Mouse (Mus musculus) CH12.LX (cell line): ENCODE measurements around the gene Skap2. TPM values are rescaled to one million over a fixed set of nuclear protein-coding genes. Genes with fewer than 3 reads are reported as not detected.
A peak's percentile ranks its signal among the peaks of the same experiment; 100 is the strongest.

ENCODE experiments used
- DNase-seq: peaks from one replicate; pipeline ENCODE4 v3.0.0-alpha.2; 2013; ENCODE audit errors: extremely low read depth
- H3K27ac ChIP-seq: 2 replicates; pipeline ENCODE4 v1.5.1; 2012; ENCODE audit warnings: low read depth, mild to moderate bottlenecking, control low read depth, moderate library complexity; ENCODE audit not compliant: insufficient read depth
- H3K27me3 ChIP-seq: replicated peaks from 2 replicates; pipeline ENCODE3; 2012; ENCODE audit warnings: inconsistent platforms
- H3K36me3 ChIP-seq, 2 experiments: replicated peaks in 1 of 2; 2 replicates each; pipeline versions ENCODE3 to v1.6.1; 2012; ENCODE audit warnings: inconsistent platforms in 1 of 2, low read length in 1 of 2, mild to moderate bottlenecking in 1 of 2, mixed read lengths in 1 of 2, moderate library complexity in 1 of 2; ENCODE audit not compliant: control insufficient read depth in 1 of 2, insufficient read depth in 1 of 2
- H3K4me1 ChIP-seq, 2 experiments: 2 replicates each; pipeline ENCODE4 v1.6.1; 2012; ENCODE audit warnings: inconsistent platforms in 1 of 2, moderate library complexity in 1 of 2; ENCODE audit not compliant: insufficient read depth in 2 of 2, control insufficient read depth in 1 of 2
- H3K4me2 ChIP-seq: 2 replicates; pipeline ENCODE4 v1.6.1; 2012; ENCODE audit warnings: low read depth, mild to moderate bottlenecking, control low read depth; ENCODE audit not compliant: poor library complexity, insufficient read depth, severe bottlenecking
- H3K4me3 ChIP-seq, 3 experiments: fragments of 150-350 bp in 1 of 3; sonication (generic) in 1 of 3; replicated peaks in 1 of 3; 2 replicates each; pipeline versions ENCODE3 to v1.5.1; 2011 to 2012; ENCODE audit warnings: low read depth in 2 of 3, low read length in 2 of 3, mild to moderate bottlenecking in 2 of 3, moderate library complexity in 2 of 3, control low read depth in 1 of 3, improper control_type of control experiment in 1 of 3, inconsistent platforms in 1 of 3, mixed read lengths in 1 of 3; ENCODE audit not compliant: poor library complexity in 1 of 3
- H3K79me2 ChIP-seq: replicated peaks from 2 replicates; pipeline ENCODE4 v1.6.1; 2012; ENCODE audit warnings: mild to moderate bottlenecking, moderate library complexity; ENCODE audit not compliant: control insufficient read depth, poor library complexity, insufficient read depth, severe bottlenecking; ENCODE audit errors: extremely low read depth
- H3K9ac ChIP-seq: 2 replicates; pipeline ENCODE4 v1.6.1; 2012; ENCODE audit warnings: low read depth, mild to moderate bottlenecking, control low read depth, moderate library complexity; ENCODE audit not compliant: insufficient read depth
- H3K9me3 ChIP-seq: replicated peaks from 2 replicates; pipeline ENCODE3; 2012; ENCODE audit warnings: low read length, inconsistent platforms, mixed read lengths
- BHLHE40 ChIP-seq: IDR thresholded peaks from 2 replicates; pipeline ENCODE4 v1.6.1; 2011; ENCODE audit warnings: mild to moderate bottlenecking, low read depth, low read length, improper control_type of control experiment
- CHD1 ChIP-seq: IDR thresholded peaks from 2 replicates; pipeline ENCODE4 v1.6.1; 2012; ENCODE audit warnings: low read depth, low read length, improper control_type of control experiment, inconsistent platforms
- CHD2 ChIP-seq: IDR thresholded peaks from 2 replicates; pipeline ENCODE4 v1.6.1; 2011; ENCODE audit warnings: low read length, improper control_type of control experiment
- CTCF ChIP-seq, 2 experiments: IDR thresholded peaks in 1 of 2; conservative IDR thresholded peaks in 1 of 2; 2 replicates each; pipeline ENCODE4 v1.5.1; 2011 to 2012; ENCODE audit warnings: low read depth in 2 of 2, low read length in 2 of 2, improper control_type of control experiment in 1 of 2, inconsistent platforms in 1 of 2, mild to moderate bottlenecking in 1 of 2, moderate library complexity in 1 of 2
- E2F4 ChIP-seq: IDR thresholded peaks from 2 replicates; pipeline ENCODE4 v1.6.1; 2011; ENCODE audit warnings: low read depth, low read length, improper control_type of control experiment; ENCODE audit not compliant: insufficient replicate concordance
- ELF1 ChIP-seq: IDR thresholded peaks from 2 replicates; pipeline ENCODE4 v1.6.1; 2014; ENCODE audit warnings: low read depth, mild to moderate bottlenecking, inconsistent platforms, low read length, improper control_type of control experiment
- HCFC1 ChIP-seq: IDR thresholded peaks from 2 replicates; pipeline ENCODE4 v1.6.1; 2012; ENCODE audit warnings: low read depth, mild to moderate bottlenecking, inconsistent platforms, low read length, improper control_type of control experiment
- IRF4 ChIP-seq: IDR thresholded peaks from 2 replicates; pipeline ENCODE4 v1.6.1; 2014; ENCODE audit warnings: low read depth, mild to moderate bottlenecking, inconsistent platforms, low read length, improper control_type of control experiment
- JUND ChIP-seq: conservative IDR thresholded peaks from 2 replicates; pipeline ENCODE4 v1.6.1; 2011; ENCODE audit warnings: low read depth, low read length, improper control_type of control experiment
- MAFK ChIP-seq: IDR thresholded peaks from 2 replicates; pipeline ENCODE4 v1.6.1; 2011; ENCODE audit warnings: low read length, improper control_type of control experiment; ENCODE audit not compliant: insufficient replicate concordance
- MAX ChIP-seq: IDR thresholded peaks from 2 replicates; pipeline ENCODE4 v1.6.1; 2011; ENCODE audit warnings: low read length, improper control_type of control experiment
- MAZ ChIP-seq: IDR thresholded peaks from 2 replicates; pipeline ENCODE4 v1.6.1; 2012; ENCODE audit warnings: low read depth, mild to moderate bottlenecking, inconsistent platforms, low read length, improper control_type of control experiment, moderate library complexity
- MEF2A ChIP-seq: IDR thresholded peaks from 2 replicates; pipeline ENCODE4 v1.6.1; 2014; ENCODE audit warnings: low read depth, mild to moderate bottlenecking, inconsistent platforms, low read length, improper control_type of control experiment, borderline replicate concordance
- MYC ChIP-seq: IDR thresholded peaks from 2 replicates; pipeline ENCODE4 v1.6.1; 2011; ENCODE audit warnings: low read depth, mild to moderate bottlenecking, improper control_type of control experiment, low read length
- NRF1 ChIP-seq: IDR thresholded peaks from 2 replicates; pipeline ENCODE4 v1.6.1; 2014; ENCODE audit warnings: low read depth, mild to moderate bottlenecking, inconsistent platforms, low read length, improper control_type of control experiment, moderate library complexity
- POLR2A ChIP-seq: IDR thresholded peaks from 2 replicates; pipeline ENCODE4 v1.6.1; 2011; ENCODE audit warnings: low read depth, mild to moderate bottlenecking, improper control_type of control experiment, low read length
- POLR2AphosphoS2 ChIP-seq: IDR thresholded peaks from 2 replicates; pipeline ENCODE4 v1.6.1; 2011; ENCODE audit warnings: low read depth, low read length, improper control_type of control experiment
- SIN3A ChIP-seq: IDR thresholded peaks from 2 replicates; pipeline ENCODE4 v1.6.1; 2012; ENCODE audit warnings: low read length, improper control_type of control experiment, inconsistent platforms
- SMC3 ChIP-seq: IDR thresholded peaks from 2 replicates; pipeline ENCODE4 v1.6.1; 2011; ENCODE audit warnings: low read depth, low read length, improper control_type of control experiment
- UBTF ChIP-seq: IDR thresholded peaks from 2 replicates; pipeline ENCODE4 v1.6.1; 2012; ENCODE audit warnings: low read depth, mild to moderate bottlenecking, inconsistent platforms, low read length, improper control_type of control experiment, moderate library complexity
- USF1 ChIP-seq: IDR thresholded peaks from 2 replicates; pipeline ENCODE4 v1.6.1; 2014; ENCODE audit warnings: low read depth, mild to moderate bottlenecking, inconsistent platforms, low read length, improper control_type of control experiment
- ZC3H11A ChIP-seq: IDR thresholded peaks from 2 replicates; pipeline ENCODE4 v1.6.1; 2012; ENCODE audit warnings: low read depth, mild to moderate bottlenecking, inconsistent platforms, low read length, improper control_type of control experiment
- ZKSCAN1 ChIP-seq: IDR thresholded peaks from 2 replicates; pipeline ENCODE4 v1.6.1; 2012; ENCODE audit warnings: low read depth, inconsistent platforms, low read length, improper control_type of control experiment, borderline replicate concordance
- ZNF384 ChIP-seq: IDR thresholded peaks from 2 replicates; pipeline ENCODE4 v1.6.1; 2012; ENCODE audit warnings: low read depth, low read length, improper control_type of control experiment, inconsistent platforms
- dilution Hi-C: fragments of 300-500 bp; cut with MboI; formaldehyde crosslinking; loops from 2 replicates; pipeline ENCODE4 v1.14.3; 2020; ENCODE audit warnings: low sequenced_read_pairs; ENCODE audit not compliant: extremely low pct_unique_long_range_greater_than_20kb, extremely low pct_ligation_motif_present
- in situ Hi-C: fragments of 300-500 bp; cut with MboI; formaldehyde crosslinking; loops from 3 replicates; pipeline ENCODE4 v1.14.3; 2019; ENCODE audit warnings: low sequenced_read_pairs, low pct_ligation_motif_present, low pct_unique_long_range_greater_than_20kb, mixed read lengths
- polyA plus RNA-seq: library from polyadenylated mRNA; unstranded; fragments of >175 nt; gene quantifications from 2 replicates; pipeline ENCODE4 v1.2.1, GENCODE M21; 2012; ENCODE audit warnings: low read depth; ENCODE audit not compliant: insufficient read length
- total RNA-seq, 2 experiments: library from RNA; depleted of rRNA; stranded (reverse); fragments of 300-350 nt in 1 of 2; fragments of >200 nt in 1 of 2; gene quantifications; 2 replicates each; pipeline ENCODE4 v1.2.3; 2012 to 2014

Skap2 gene
- total and polyA plus RNA-seq, 3 experiments = 25.8 to 76.1 (median 51.9) TPM

- no peak overlapping the region for H3K4me2 ChIP-seq
- H3K4me1 ChIP-seq = no peaks in the 10 kb centered on the region
- no peak for DNase-seq
- H3K9ac ChIP-seq = no peak overlapping the region
- H3K27me3 ChIP-seq = no peaks in the 10 kb centered on the region
- no peak overlapping the region for H3K27ac ChIP-seq
- no peaks in the 10 kb centered on the region for H3K79me2 ChIP-seq
- dilution Hi-C loops = no loop called here
- no peaks in the 10 kb centered on the region for H3K9me3 ChIP-seq
- TF ChIP-seq ZNF384 (no peak), MAFK (no peak), CHD2 (no peak), CHD1 (no peak), MEF2A (no peak)
- TF ChIP-seq, all 38 proteins: peak for 0
- Histone ChIP-seq H3K4me3 (no peak overlapping the region), H3K36me3 (peaks cover 0 to 38% of the 10 kb centered on the region in 2 experiments)
- in situ Hi-C loops = loop anchor here (10.0 to 25.0 kb wide), 2 partner anchors 351 to 476 kb away; partner anchors contain the start of genes Gm28308 and Hoxa3
These were observed 148.8 kb downstream of the Skap2 start for GRCm38 (mm10) chr6:51863508-51863907.

- H3K27me3 ChIP-seq = no peaks in the 10 kb centered on the region
- no peak overlapping the region for H3K4me3 ChIP-seq
- no peak for DNase-seq
- in situ Hi-C loops (loop anchor here (10.0 to 25.0 kb wide), 2 partner anchors 355 to 473 kb away; partner anchors contain the start of genes Gm28308 and Hoxa3), dilution Hi-C loops (no loop called here)
- H3K9me3 ChIP-seq = no peaks in the 10 kb centered on the region
- peaks cover 0 to 4% of the 10 kb centered on the region in 2 experiments; a peak in 1 of 4 replicates for H3K4me1 ChIP-seq
- TF ChIP-seq ELF1 (no peak), MYC (no peak), MAFK (no peak)
- no peak overlapping the region for H3K27ac ChIP-seq
- H3K79me2 ChIP-seq = no peaks in the 10 kb centered on the region
- no peak overlapping the region for H3K9ac ChIP-seq
- H3K36me3 ChIP-seq = peaks cover 0 to 26% of the 10 kb centered on the region in 2 experiments
- H3K4me2 ChIP-seq = no peak overlapping the region
These were observed 152.0 kb downstream of the Skap2 start for GRCm38 (mm10) chr6:51860300-51860699.

DNA sequence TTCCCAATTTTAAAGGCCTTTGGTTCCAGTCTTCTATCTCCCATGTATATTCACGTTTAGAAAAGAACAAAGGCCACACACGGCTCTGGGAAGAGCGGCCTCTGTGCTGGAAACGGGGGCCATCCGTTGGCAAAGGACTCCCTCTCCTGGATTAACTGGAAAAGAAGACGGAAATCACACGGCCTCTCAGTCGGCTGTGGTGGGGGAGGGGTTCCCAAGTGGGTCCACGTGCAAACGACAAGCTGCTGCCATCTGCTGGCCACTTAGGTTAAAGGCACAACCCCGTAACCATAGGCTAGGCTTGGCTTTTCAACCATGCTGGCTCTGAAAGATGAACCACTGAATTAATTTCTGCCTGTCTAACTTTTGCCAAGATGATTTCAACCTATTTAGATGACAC, 154.5 kb downstream of the Skap2 start:
- H3K9me3 ChIP-seq = no peaks in the 10 kb centered on the region
- DNase-seq = peak; percentile 94
- no peak overlapping the region for H3K27ac ChIP-seq
- no peak overlapping the region for H3K4me3 ChIP-seq
- dilution Hi-C loops = no loop called here
- H3K4me1 ChIP-seq = peaks cover 0 to 4% of the 10 kb centered on the region in 2 experiments; a peak in 1 of 4 replicates
- H3K4me2 ChIP-seq = peak overlapping the region; percentile 78; the same call in 1 of the 2 replicates
- no peaks in the 10 kb centered on the region for H3K79me2 ChIP-seq
- peak overlapping the region; percentile 85 for H3K9ac ChIP-seq
- in situ Hi-C loops = loop anchor here (10.0 to 25.0 kb wide), 3 partner anchors 263 to 653 kb away; no protein-coding TSS in a partner anchor
- no peaks in the 10 kb centered on the region for H3K27me3 ChIP-seq
- H3K36me3 ChIP-seq = peaks cover 0 to 14% of the 10 kb centered on the region in 2 experiments
- no peak for TF ChIP-seq SIN3A
- 0 out of 2 replicates have a peak, but pooled peaks have one; percentile 48 for TF ChIP-seq MAZ
- TF ChIP-seq ZNF384 = no peak
- no peak for TF ChIP-seq IRF4
- TF ChIP-seq ZKSCAN1 = no peak
- no peak for TF ChIP-seq CHD1
- TF ChIP-seq UBTF = no peak
- TF ChIP-seq MEF2A = peak; percentile 69
- TF ChIP-seq MAFK = no peak
- TF ChIP-seq USF1 = no peak
- TF ChIP-seq SMC3 = peak; percentile 91
- TF ChIP-seq JUND = no peak
- peak; percentile 35 for TF ChIP-seq ZC3H11A
- peak; percentile 98 for TF ChIP-seq MAX
- TF ChIP-seq POLR2A = no peak; the same call in 1 of the 2 replicates
- TF ChIP-seq NRF1 = no peak
- TF ChIP-seq POLR2AphosphoS2 = no peak
- no peak for TF ChIP-seq E2F4
- TF ChIP-seq MYC = peak; percentile 100
- peak; percentile 56; the same call in 1 of the 2 replicates for TF ChIP-seq HCFC1
- TF ChIP-seq CTCF (conservative IDR thresholded peaks at IDR 0.05 in 1 of 2, IDR thresholded peaks at IDR 0.05 in 1 of 2; ENCODE audit: low read depth in 2 of 2, low read length in 2 of 2) = peak; percentile 77 to 98
- TF ChIP-seq BHLHE40 = peak; percentile 93
- TF ChIP-seq CHD2 = peak; percentile 96
